Mouse (Mus musculus): ENCODE results near the gene Pde1a.

DNA sequence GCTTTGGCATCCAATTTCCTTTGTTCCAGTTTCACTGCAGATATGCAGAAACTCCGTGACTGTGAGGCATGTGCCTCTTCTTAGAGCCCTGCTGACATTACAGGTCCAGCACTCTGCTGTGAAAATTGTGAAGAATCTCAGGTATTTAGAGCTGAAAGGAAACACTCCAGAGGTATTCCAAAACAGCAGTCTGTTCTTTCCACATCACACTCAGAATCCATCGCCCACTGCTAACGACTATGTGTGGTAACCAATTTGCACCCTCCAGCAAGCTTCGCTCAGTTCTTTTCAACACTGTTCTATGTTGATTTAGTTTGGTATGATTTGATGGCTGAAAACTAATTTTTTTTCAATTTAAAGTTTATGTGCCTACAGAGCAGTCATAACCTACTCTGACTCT lies 62.8 kb downstream of the Pde1a start:
- no peak for TF ChIP-seq CTCF (IDR thresholded peaks at IDR 0.05; ENCODE audit: extremely low read depth, insufficient read length, insufficient replicate concordance, low read depth, low read length)
- TF ChIP-seq POLR2A (IDR thresholded peaks at IDR 0.05; ENCODE audit: low read depth, low read length), result no peak
